Mouse (Mus musculus) urinary bladder, postnatal 36 days (tissue): Measurements from ENCODE around the gene Slc9a2.

Experiments
- DNase-seq, 2 experiments: peaks; one replicate each; pipeline ENCODE4 v3.0.0; 2022; ENCODE audit warnings: low spot score in 2 of 2, mixed read lengths in 1 of 2

Gene Slc9a2

GRCm38 (mm10) chr1:40785876-40786445, 105.6 kb downstream of the Slc9a2 start:
- peak in 1 of 2 experiments; percentile 13 for DNase-seq

- DNase-seq, result no peak
These were observed 108.6 kb downstream of the Slc9a2 start for GRCm38 (mm10) chr1:40788956-40789355.

GRCm38 (mm10) chr1:40789666-40790233, 109.4 kb downstream of the Slc9a2 start:
- DNase-seq, result no peak

GRCm38 (mm10) chr1:40790324-40791141, 110.2 kb downstream of the Slc9a2 start, which contains the start of gene Mfsd9:
Gene Mfsd9 (minus strand): TSS chr1:40790687.
- DNase-seq, result peak; percentile 92

GRCm38 (mm10) chr1:40795508-40795907, 115.1 kb downstream of the Slc9a2 start:
- DNase-seq, result no peak

- DNase-seq, result peak; percentile 15 to 36
These were observed 117.0 kb downstream of the Slc9a2 start for GRCm38 (mm10) chr1:40797348-40797747.

- no peak for DNase-seq
These were observed 118.7 kb downstream of the Slc9a2 start for GRCm38 (mm10) chr1:40799121-40799520.

GRCm38 (mm10) chr1:40800908-40801307, 120.5 kb downstream of the Slc9a2 start:
- DNase-seq, result no peak

- DNase-seq, result peak in 1 of 2 experiments; percentile 25
These were observed 122.4 kb downstream of the Slc9a2 start for GRCm38 (mm10) chr1:40802759-40803158.

- no peak for DNase-seq
These were observed 123.7 kb downstream of the Slc9a2 start for GRCm38 (mm10) chr1:40804118-40804517.

- peak in 1 of 2 experiments; percentile 52 for DNase-seq
These were observed 125.0 kb downstream of the Slc9a2 start, which contains the start of gene Tmem182 for GRCm38 (mm10) chr1:40805351-40805750. Gene Tmem182 (plus strand): TSS chr1:40805601.

- DNase-seq, result no peak
These were observed 125.5 kb downstream of the Slc9a2 start for GRCm38 (mm10) chr1:40805891-40806290.

GRCm38 (mm10) chr1:40808643-40809042, 128.3 kb downstream of the Slc9a2 start:
- DNase-seq, result no peak

GRCm38 (mm10) chr1:40815071-40815845, 134.9 kb downstream of the Slc9a2 start:
- peak in 1 of 2 experiments; percentile 28 for DNase-seq
